Mouse (Mus musculus): ENCODE measurements around the gene Ccdc153.

DNA sequence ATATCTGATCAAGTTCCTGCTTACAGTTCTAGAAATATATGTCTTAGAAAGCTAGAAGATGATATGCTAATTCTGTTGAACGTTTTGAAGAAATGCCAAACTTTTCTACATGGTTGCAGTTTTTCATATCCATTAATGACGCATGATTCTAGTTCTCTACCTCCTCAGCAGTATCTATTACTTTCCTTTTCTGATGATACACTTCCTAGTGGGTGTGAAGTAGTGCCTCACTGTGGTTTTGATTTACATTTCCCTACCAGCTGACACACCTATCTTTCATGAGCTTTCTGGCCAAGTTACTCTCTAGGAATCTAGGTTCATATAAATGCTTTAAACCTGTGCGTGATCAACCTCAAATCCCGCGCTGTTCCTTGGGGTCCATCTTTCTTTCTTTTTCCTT lies 47.7 kb upstream of the Ccdc153 start:
- TF ChIP-seq CTCF (IDR thresholded peaks at IDR 0.05; ENCODE audit: borderline replicate concordance, control insufficient read depth, extremely low read depth, insufficient read depth, low read length, poor library complexity) (no peak), POLR2A (IDR thresholded peaks at IDR 0.05; ENCODE audit: control insufficient read depth, extremely low read depth, insufficient read depth, low read length, poor library complexity) (no peak)
